Mouse (Mus musculus): ENCODE measurements at regions not wholly inside any gene's neighbourhood (a gene's known extent, or its start where the extent isn't known, plus 50 kb on each side); places are given as distances from the start of the nearest gene placed in this dataset.

DNA sequence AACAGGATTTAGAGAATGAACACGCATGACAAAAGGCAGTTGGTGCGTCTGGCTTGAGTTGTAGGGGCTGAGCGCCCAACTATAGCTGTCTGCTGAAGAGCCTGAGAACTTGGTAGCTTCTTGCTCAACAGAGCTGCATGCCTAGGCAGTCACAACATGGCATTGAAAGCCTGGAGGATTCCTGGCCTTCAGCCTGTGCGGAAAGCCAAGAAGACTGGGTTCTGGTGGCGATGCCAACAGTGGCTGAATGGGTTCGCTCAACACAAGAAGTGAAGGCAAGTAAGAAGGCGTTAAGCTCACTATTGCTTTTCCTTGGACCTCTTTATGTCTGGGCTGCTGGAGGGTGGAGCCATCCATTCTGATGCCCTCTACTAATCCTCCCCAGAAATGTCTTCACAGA is 318.6 kb upstream of the Hs6st1 start:
- CTCF ChIA-PET = interaction anchor here (0.5 to 3.1 kb wide), 7 partner anchors 34 to 1301 kb away, joined by 3 to 7 read pairs (median 3); no protein-coding TSS in a partner anchor
- POLR2A ChIA-PET = interaction anchor here in 2 of 4 experiments (0.6 to 1.0 kb wide), 4 partner anchors 10 to 313 kb away, joined by 3 to 5 read pairs (median 4); no protein-coding TSS in a partner anchor

DNA sequence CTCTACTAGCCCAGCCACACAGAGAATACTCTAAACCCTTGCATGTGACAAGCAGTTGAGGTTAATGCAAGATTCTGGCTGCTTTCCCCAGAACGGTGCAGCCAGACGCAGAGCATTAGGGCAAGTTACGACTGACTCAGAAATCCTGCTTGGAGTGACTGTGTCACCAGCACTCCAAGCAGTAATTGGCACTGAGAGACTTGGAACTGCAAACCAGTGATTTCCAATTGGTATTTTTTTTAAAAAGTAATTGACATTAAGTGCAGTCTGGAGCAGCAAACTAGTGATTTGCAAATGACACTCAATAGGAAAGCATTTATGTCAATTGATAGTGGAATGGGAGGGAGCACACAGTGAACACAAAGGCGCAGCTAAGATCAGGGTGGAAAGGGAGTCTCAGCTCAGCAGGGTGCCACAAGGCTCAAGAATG is 318.1 kb upstream of the Hs6st1 start:
- ChIA-PET CTCF (interaction anchor here in 2 of 4 experiments (0.6 to 3.1 kb wide), 6 partner anchors 34 to 399 kb away, joined by 3 to 7 read pairs (median 4); no protein-coding TSS in a partner anchor), POLR2A (interaction anchor here in 2 of 4 experiments (0.6 to 1.0 kb wide), 4 partner anchors 9 to 312 kb away, joined by 3 to 5 read pairs (median 4); no protein-coding TSS in a partner anchor)

DNA sequence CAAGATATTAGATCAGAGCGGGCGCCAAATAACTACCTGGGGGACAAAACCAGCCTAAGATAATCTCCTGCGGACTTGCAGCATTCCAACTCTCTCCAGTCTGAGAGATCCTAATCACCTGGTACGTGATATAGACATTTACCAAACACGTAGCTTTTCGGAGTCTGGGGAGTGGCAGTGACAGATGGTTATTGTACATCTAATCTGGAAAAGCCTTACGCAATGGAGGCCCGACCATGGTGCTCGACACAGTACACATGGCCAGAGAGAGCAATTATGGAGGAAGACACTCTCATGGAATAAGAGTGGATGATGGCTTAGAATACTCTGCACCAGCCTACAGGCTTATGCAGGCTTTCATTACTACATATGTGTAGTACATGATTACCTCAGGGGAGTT is 315.6 kb upstream of the Hs6st1 start:
- POLR2A ChIA-PET = interaction anchor here in 1 of 4 experiments (0.7 kb wide), 1 partner anchor 12 kb away, joined by 3 read pairs; no protein-coding TSS in a partner anchor
- CTCF ChIA-PET = interaction anchor here in 1 of 4 experiments (3.1 kb wide), 1 partner anchor 37 kb away, joined by 7 read pairs; no protein-coding TSS in a partner anchor

DNA sequence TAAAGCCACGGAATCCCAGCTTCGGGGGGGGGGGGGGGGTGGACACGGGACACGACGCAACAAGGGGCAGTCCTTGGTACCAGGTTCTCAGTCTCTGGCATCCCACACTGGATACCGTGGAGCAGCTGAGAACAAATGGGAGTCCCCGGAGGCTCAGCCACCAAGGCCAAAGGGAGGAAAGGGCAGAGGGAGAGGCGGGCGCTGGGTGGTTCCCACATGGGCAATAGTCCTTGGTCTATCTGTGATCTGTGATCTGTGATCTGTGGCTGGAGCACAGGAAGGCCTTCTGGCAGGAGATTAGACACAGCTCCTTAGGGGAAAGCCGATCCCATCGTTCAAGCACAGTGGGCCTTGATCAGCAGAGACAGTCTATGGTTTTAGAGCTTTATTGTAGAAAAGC is 314.0 kb upstream of the Hs6st1 start:
- ChIA-PET CTCF (interaction anchor here in 2 of 4 experiments (0.7 to 0.9 kb wide), 2 partner anchors 10 to 212 kb away, joined by 3 read pairs; no protein-coding TSS in a partner anchor), POLR2A (interaction anchor here (0.6 to 1.1 kb wide), 5 partner anchors 9 to 203 kb away, joined by 3 to 4 read pairs (median 3); no protein-coding TSS in a partner anchor)

DNA sequence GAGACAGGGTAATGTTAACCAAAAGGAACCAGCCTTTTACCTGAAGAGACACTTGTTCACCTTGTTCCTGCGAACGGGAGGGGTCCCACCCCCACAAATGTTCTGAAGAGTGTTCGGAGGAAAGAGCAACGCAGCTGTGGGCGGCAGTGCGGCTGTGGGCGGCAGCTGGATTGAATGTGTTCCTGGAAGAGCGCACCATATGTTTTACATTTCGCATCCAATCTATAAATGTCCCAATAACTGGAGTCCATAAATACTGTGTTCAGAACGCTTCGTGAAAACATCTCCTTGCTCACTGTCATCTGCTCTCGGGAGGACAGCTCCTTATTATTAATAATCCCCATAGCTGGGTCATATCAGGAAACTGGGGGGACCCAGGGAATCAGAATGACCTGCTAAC is 309.2 kb upstream of the Hs6st1 start:
- POLR2A ChIA-PET = interaction anchor here in 1 of 4 experiments (1.1 kb wide), 1 partner anchor 9 kb away, joined by 5 read pairs; no protein-coding TSS in a partner anchor

DNA sequence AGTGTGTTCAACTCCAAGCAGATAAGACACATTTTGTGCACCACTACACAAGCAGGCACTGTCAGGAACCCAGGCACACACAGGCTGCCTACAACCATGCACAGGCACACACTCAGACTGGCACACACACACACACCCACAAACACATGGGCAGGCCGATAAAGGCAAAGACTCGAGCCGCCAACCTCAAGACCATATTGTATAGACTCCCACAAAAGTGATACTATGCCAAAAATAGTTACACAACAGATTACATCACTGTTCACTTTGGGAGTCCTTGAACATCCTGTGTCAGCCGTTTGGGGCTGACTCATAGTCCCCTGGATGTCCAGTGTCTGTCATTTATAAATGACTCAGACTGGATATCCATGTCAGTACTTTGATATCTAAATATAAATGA is 308.6 kb upstream of the Hs6st1 start:
- POLR2A ChIA-PET = interaction anchor here in 1 of 4 experiments (1.1 kb wide), 1 partner anchor 9 kb away, joined by 5 read pairs; no protein-coding TSS in a partner anchor
- CTCF ChIA-PET = no interaction called here

More for the DNA sequence above, 309.2 kb upstream of the Hs6st1 start:
- CTCF ChIA-PET = no interaction called here

DNA sequence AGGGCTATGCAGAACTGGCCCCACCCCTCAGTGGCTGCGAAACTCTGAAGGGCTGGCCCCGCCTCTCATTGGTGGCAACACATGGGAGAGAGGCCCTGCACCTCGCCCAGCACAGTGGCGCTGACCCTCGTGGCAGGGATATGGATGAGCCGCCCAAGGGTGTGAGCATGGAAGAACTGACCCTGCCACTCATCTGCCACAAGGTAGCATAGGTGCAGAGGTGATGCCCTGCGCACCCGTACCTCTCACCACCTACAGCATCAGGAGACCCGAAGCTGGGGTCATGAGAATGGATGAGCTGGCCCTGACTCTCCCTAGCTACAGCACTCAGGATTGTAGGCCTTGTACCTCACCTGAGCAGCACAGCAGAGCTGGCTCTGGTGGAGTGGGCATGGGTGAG is 305.1 kb upstream of the Hs6st1 start:
- CTCF ChIA-PET = no interaction called here

DNA sequence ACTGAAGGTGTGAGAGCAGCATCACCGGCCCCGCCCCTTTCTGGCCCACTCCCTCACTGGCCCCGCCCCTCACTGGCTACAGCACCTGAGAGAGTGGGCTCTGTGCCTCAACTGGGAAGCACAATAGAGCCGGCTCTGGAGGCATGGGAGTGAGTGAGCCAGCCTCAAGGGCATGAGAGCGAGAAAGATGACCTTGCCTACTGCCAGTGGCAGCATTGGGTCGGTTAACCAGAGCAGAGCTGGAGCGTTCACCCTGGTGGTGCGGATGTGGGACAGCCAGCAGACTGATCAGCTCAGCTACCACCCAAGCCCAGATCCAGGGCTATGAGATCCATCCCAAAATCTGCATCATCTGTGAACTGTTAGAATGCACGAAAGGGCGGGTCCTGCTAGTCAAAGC is 304.7 kb upstream of the Hs6st1 start:
- POLR2A ChIA-PET = interaction anchor here in 2 of 4 experiments (0.8 to 1.0 kb wide), 2 partner anchors 9 to 61 kb away, joined by 3 to 4 read pairs; no protein-coding TSS in a partner anchor
- CTCF ChIA-PET = interaction anchor here in 2 of 4 experiments (0.6 to 0.7 kb wide), 2 partner anchors 9 to 378 kb away, joined by 3 read pairs; no protein-coding TSS in a partner anchor

More for the DNA sequence above, 305.1 kb upstream of the Hs6st1 start:
- POLR2A ChIA-PET = interaction anchor here in 1 of 4 experiments (0.8 kb wide), 1 partner anchor 9 kb away, joined by 4 read pairs; no protein-coding TSS in a partner anchor

DNA sequence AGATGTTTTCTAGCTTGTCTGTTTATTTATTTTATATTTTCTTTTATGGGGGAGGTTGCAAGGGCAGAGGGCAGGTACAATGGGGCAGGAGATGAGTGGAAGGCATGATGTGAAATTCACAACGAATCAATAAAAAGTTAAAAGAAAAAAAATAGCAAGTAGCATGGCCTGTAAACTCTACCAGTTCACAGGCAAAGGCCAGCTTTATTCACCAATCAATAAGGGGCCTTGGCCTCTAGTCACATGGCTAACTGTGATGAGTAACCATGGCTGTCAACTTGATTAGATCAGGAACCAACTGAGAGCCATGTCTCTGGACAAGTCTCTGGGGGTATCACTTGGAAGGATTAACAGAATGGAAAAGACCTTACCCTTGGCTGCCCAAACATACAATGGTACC is 304.1 kb upstream of the Hs6st1 start:
- CTCF ChIA-PET = interaction anchor here in 2 of 4 experiments (0.6 to 0.7 kb wide), 2 partner anchors 10 to 378 kb away, joined by 3 read pairs; no protein-coding TSS in a partner anchor
- POLR2A ChIA-PET = interaction anchor here in 2 of 4 experiments (0.5 to 1.0 kb wide), 3 partner anchors 10 to 480 kb away, joined by 3 to 4 read pairs (median 3); partner anchors contain the start of gene Uggt1 (in 1 of the 2)

DNA sequence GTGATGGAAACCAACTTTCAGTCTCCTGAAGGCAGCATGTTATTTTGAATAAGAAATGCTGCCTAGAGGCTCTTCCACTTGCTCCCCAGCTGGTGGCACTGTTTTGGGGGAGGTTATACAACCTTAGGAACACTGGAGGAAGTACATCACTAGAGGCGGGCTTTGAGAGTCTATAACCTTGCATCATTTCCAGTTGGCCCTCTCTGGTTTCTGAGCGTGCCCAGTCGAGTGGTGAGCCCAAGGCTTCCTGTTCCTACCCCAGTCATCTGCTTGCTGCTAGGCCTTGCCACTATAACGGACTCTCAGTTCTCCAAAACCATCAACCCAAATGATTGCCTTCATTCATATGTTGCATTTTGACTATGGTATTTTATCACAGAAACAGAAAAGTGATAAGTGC is 302.5 kb upstream of the Hs6st1 start:
- CTCF ChIA-PET = interaction anchor here in 1 of 4 experiments (0.6 kb wide), 1 partner anchor 11 kb away, joined by 8 read pairs; no protein-coding TSS in a partner anchor
- POLR2A ChIA-PET = interaction anchor here in 1 of 4 experiments (0.5 kb wide), 1 partner anchor 8 kb away, joined by 3 read pairs; no protein-coding TSS in a partner anchor

DNA sequence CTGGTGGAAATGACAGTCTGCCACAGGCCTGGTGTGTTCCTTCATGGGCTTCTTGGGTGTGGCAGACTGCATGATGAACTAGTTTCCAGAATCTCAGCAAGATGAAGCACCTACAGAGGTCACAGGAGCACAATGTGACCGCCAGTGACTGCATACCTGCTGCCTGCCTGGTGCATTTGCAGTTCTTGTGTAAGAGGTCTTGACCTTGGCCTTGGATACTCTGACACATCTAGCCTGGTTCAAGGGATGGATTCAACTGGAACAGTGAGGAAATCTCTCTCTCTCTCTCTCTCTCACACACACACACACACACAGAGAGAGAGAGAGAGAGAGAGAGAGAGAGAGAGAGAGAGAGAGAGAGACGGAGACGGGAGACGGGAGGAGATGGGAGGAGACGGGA is 301.9 kb upstream of the Hs6st1 start:
- ChIA-PET CTCF (no interaction called here), POLR2A (interaction anchor here in 1 of 4 experiments (0.7 kb wide), 1 partner anchor 275 kb away, joined by 5 read pairs; no protein-coding TSS in a partner anchor)

DNA sequence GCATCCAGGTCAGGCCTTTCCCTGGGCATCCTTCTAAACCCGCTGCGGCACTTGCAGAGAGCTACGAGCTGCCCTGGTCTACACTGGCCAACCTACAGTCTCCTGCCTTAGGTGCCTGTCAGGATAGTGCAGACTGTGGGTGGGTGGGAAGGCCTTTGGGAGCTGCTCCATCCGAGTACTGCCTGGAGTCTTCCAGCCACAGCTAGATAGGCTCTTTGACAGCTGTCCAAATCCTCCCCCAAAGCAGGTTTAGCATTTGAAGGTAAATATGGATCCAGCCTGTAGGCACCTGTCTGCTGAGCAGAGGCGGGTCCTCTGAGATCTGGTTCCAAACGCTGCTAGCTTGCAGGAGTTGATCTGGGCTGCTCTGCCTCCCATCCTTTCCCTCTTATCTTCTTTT is 295.6 kb upstream of the Hs6st1 start:
- ChIA-PET CTCF (interaction anchor here in 1 of 4 experiments (0.8 kb wide), 1 partner anchor 505 kb away, joined by 3 read pairs; no protein-coding TSS in a partner anchor), POLR2A (interaction anchor here in 1 of 4 experiments (0.6 kb wide), 1 partner anchor 672 kb away, joined by 4 read pairs; no protein-coding TSS in a partner anchor)

DNA sequence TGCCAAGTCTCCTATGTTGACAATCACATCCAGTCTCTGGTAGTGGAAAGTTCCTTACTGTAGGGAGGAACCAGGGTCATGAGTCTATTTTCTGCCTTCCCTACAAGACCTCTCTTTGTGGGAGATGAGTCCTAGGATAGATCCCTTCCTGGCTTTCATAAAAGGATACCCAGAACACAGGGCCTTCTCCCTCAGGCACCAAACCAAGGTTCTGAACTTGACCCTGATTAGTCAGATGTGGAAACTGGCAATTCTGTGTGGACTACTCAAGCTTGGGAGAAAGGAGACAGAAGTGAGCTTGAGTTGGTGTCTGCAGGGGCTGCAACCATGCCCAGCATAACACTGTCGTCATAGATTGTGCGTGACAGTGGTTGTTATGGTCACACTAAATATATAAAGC is 293.6 kb upstream of the Hs6st1 start:
- CTCF ChIA-PET = no interaction called here

DNA sequence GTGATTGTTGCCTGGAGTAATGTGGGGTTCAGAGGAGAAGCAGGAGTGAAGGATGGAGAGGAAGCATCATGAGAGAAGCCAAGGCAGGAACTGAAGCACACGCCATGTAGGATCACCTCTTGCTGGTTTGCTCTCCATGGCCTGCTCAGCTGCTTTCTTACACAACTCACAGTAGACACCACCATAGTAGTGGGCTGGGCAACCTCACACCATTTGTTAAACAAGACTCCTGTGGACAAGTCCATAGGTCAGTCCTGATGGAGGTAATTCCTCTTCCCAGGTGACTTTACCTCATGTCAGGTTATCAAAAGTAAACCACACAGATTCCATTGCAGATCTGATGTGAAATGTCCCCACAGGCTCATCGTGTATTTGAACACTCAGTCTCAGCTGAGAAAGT is 285.5 kb upstream of the Hs6st1 start:
- POLR2A ChIA-PET = interaction anchor here in 1 of 4 experiments (0.7 kb wide), 2 partner anchors 22 to 56 kb away, joined by 3 read pairs; no protein-coding TSS in a partner anchor
- CTCF ChIA-PET = interaction anchor here in 1 of 4 experiments (0.7 kb wide), 1 partner anchor 67 kb away, joined by 3 read pairs; no protein-coding TSS in a partner anchor

More for the DNA sequence above, 293.6 kb upstream of the Hs6st1 start:
- POLR2A ChIA-PET = no interaction called here

DNA sequence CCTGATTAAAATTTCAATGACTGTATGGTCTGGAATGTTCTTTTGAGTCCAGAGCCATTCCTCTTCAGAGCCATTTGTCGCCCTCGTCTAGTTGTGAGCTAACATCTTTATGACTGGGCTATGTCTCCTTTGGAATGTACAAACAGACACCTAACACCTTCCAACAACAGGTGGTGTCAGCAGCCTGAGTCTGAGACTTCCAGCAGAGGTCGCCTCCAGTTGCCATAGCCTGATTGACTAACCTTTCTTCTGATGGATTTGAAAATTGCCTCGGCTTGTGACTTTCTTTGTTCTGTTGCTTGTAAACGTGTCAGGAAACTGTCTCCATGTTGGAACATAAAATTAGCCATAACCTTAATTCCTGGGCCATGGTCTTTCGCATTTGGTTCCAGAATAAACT is 284.8 kb upstream of the Hs6st1 start:
- ChIA-PET POLR2A (interaction anchor here in 1 of 4 experiments (0.7 kb wide), 1 partner anchor 13 kb away, joined by 4 read pairs; no protein-coding TSS in a partner anchor), CTCF (interaction anchor here in 1 of 4 experiments (0.6 kb wide), 1 partner anchor 91 kb away, joined by 4 read pairs; no protein-coding TSS in a partner anchor)

DNA sequence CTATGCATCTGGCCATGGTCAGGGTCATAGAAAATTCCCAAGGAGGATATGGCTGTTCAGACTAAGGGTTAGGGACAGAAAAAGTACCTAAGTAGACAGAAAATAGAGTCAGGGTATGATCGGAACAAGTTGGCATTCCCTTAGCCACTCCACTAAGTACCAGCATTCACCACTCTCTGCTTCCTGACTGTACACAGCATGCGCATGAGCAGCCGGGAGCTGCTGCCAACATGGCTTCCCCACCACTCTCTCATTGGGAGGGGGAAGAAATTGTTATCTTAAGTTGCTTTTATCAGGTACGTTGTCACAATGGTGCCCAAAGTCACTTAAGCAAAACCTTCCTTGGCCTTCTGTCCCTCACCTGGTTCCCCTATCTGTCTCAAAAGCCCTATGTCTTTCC is 282.0 kb upstream of the Hs6st1 start:
- CTCF ChIA-PET = no interaction called here
- POLR2A ChIA-PET = interaction anchor here in 2 of 4 experiments (0.9 to 3.2 kb wide), 2 partner anchors 10 to 11 kb away, joined by 3 to 10 read pairs; no protein-coding TSS in a partner anchor

DNA sequence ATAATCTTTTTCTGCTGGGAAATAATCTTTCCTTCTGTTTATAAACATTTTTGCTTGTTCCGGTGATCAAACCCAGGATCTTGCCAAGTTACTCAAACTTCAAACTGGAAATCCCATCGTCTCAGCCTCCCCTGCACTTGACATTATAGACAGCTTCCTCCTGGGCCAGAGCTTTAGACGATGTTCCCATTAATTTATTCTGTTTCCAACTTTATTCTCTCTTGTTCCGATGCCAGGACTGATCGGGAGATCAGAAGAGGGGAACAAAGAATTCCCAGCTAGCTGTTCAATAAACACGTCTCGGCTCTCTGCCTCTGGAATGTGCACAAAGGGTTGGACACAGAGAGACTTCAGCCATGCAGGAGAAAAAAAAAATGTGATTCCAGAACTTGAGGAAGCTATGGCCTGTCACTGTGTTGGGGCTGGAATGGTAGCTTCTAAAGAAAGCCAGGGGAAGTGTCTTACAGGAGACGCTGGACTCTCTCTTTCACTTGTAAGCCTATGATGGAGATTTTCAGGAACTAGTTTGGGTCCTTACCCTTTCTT is 281.5 kb upstream of the Hs6st1 start:
- ChIA-PET POLR2A (interaction anchor here in 2 of 4 experiments (0.6 to 3.2 kb wide), 4 partner anchors 9 to 117 kb away, joined by 3 to 10 read pairs (median 3); no protein-coding TSS in a partner anchor), CTCF (no interaction called here)

DNA sequence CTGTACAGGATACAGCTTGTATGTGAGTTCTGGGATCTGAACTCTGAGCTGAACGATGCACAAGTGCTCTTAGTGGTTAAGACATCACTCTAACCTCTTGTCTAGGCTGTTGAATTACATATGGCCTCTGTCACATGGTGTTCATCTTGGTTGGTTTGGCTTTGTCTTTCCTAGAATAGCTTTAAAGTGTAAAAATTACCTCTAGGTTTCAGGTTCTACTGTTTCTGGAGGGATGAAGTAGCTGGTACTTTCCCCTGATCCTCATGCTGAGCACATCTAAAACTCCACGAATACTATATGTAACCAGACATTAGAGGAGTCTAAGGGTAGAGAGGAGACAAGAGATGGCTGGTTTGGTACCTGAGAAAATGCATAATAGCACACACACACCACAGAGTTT is 271.1 kb upstream of the Hs6st1 start:
- POLR2A ChIA-PET = interaction anchor here in 2 of 4 experiments (0.6 to 2.5 kb wide), 2 partner anchors 10 to 232 kb away, joined by 3 to 10 read pairs; no protein-coding TSS in a partner anchor
- CTCF ChIA-PET = no interaction called here

DNA sequence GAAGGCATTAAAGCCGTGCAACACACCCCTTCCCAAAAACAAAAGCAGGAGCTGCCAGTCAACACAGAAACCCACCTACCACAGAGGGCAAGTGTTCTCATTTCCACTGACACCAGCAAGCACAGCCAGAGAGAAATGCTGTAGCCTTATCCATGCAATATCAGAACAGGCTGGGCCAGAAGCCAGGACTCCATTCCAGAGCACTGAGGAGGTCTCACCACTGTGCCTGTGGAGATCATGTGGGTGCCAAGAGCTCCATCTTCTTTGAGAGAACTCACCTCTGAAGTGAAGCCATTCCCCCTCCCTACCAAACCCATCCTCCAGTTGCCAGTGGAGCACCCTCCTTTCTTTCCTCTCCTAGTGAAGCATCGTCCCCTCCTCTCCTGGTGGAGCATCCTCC is 270.7 kb upstream of the Hs6st1 start:
- CTCF ChIA-PET = no interaction called here
- POLR2A ChIA-PET = interaction anchor here in 1 of 4 experiments (2.5 kb wide), 1 partner anchor 11 kb away, joined by 10 read pairs; no protein-coding TSS in a partner anchor

All from embryonic stem cell, embryonic (primary cell).